Mouse (Mus musculus): ENCODE measurements around the gene Gm10974.

Gene Gm10974

GRCm38 (mm10) chr7:66358461-66358860 is 7.2 kb upstream of the Gm10974 start:
- 97% methylated on average over 3 of the region's 3 CpGs for WGBS

GRCm38 (mm10) chr7:66359044-66359443 is 6.7 kb upstream of the Gm10974 start:
- 92% methylated on average over 4 of the region's 4 CpGs for WGBS

GRCm38 (mm10) chr7:66364491-66364890 is 1.2 kb upstream of the Gm10974 start:
- WGBS, result 97% methylated on average over 11 of the region's 11 CpGs

DNA sequence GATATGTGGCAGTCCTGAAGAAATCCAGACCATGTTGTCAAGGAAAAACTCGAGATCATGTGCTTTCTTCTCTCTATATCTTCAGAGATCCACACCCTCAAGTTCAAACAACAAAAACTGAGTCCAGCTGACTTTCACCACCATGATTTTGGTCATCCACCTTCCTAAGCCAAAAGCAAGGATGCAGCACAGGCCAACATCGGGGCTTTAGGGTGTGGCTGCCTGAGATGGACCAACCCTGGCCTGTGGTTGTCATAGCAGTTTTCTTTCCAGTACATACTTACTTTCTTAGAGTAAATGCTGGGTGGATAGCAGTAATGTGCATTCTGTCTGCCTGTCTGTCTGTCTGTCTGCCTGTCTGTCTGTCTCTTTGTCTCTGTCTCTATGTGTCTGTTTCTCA is 294 bp upstream of the Gm10974 start:
- WGBS, result 80% methylated on average over 2 of the region's 2 CpGs

- WGBS, result 67% methylated on average over 5 of the region's 5 CpGs
Measured at GRCm38 (mm10) chr7:66369071-66369933, 3.6 kb downstream of the Gm10974 start.

- 80% methylated on average over 5 of the region's 5 CpGs for WGBS
Measured at GRCm38 (mm10) chr7:66369934-66370445, 4.3 kb downstream of the Gm10974 start.

DNA sequence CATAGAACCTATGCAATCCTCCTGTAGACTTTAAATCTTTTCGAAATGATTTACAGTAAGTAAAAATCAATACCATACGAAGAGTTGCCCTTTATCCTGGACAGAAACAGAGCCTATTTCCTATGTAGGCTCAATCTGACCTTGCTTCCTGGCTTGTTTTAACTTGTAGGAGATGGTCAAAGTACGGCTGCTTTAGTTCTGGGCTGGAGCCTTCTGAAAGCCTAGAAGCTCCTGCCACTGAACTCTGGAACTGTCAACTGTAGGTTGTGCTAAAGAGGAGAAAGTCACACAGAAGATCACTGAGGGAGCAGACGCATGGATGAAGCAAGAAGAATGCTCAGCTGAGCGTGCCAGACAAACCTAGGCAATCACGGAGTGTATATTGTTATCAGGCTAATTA is 5.3 kb downstream of the Gm10974 start:
- WGBS, result 91% methylated on average over 6 of the region's 6 CpGs

DNA sequence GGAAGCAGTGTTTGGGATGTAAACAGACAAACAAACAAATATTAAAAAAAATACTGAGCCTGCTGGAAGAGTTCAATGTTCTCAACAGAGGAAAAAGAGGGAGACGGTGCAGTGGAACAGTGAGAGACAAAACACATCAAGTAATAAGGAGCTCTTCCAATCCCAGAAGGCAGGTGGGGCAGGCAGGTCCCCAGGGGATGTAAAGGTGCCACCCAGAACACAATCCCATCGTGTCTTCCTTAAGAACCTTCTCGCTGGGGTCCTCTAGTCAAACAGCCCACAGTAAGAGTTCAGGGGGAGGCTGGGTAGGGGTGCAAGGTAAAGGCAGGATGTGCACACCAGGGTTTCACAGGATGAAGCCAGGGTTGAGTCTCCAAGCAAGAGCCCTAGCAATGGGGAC is 7.7 kb downstream of the Gm10974 start:
- 85% methylated on average over 3 of the region's 3 CpGs for WGBS

DNA sequence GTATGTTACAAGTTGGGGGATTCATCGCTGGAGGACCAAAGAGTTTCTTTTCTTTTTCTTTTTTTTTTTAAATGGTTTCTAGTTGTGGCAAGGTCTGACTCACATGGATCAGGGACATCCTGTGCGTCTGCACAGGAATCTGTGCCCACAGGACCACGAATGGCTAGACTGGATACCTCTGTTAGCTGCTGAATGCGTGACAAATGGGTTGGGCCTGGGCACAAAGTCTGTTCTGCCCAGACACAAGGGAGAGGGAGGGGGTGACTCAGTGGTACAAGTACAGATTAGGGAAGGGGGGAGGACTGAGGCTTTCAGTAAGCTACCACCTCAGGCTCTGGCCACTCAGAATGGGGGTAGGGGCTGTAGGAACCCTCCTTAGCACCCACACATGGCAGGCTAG is 10.0 kb downstream of the Gm10974 start:
- whole genome bisulfite sequencing, result 76% methylated on average over 4 of the region's 4 CpGs

DNA sequence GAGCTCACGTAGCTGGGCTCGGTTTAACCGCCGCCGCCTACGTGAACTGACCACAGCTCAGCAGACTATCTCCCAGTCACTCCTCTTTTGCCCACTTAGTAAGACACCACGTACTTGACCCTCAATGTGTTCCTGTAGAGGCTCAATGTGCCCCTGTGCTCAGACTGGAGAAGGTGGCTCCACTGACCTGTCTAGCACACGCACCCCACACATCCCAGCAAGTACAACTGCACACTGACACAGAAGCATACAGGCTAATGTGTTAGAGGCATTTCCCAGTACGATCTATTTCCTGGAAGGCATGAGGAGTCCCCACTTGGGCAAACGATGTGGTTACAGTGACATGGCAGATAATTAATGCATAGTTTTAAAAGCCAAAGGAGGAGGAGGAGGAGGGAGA is 10.9 kb downstream of the Gm10974 start:
- WGBS, result 85% methylated on average over 10 of the region's 10 CpGs

- WGBS, result 71% methylated on average over 5 of the region's 5 CpGs
Measured at GRCm38 (mm10) chr7:66384213-66384612, 18.5 kb downstream of the Gm10974 start.

- 91% methylated on average over 8 of the region's 8 CpGs for WGBS
Measured at GRCm38 (mm10) chr7:66384891-66385290, 19.2 kb downstream of the Gm10974 start.

DNA sequence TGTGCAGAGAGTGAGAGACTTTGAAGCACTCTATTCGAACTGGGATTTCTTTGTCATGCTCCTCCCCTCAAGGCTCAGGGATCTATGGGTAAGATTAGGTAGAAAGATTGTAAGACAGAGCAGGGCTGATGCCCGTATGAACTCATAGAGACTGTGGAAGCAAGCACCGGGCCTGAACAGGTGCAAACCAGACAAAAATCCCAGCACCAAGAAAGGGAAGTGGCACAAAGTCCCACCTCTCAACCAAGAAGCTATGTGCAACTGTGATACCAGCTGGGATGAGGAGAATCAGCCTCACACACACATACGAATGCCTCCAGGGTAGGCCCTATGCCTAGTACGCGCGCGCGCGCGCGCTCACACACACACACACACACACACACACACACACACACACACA is 20.1 kb downstream of the Gm10974 start:
- WGBS, result 93% methylated on average over 12 of the region's 12 CpGs

GRCm38 (mm10) chr7:66386411-66386810 is 20.7 kb downstream of the Gm10974 start:
- 96% methylated on average over 6 of the region's 6 CpGs for WGBS

DNA sequence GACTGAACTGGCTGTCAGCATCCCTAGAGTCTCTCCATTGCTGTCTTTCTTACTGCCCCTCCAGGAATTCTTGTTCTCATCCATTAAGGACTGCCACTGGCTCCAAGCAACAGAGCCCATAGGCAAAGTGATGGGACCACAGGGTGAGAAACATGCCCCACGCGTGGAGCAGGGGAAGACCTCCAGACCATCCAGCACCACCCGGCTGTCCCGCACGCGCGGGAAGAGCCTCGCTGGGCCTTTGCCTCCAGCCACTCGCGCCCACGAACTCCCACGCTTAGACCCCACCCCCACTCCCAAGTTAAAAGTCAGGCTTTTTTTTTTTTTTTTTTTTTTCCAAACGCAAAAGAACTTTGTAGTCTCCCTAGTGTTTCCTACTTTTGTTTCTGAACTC is 21.7 kb downstream of the Gm10974 start:
- WGBS, result 22% methylated on average over 13 of the region's 13 CpGs

DNA sequence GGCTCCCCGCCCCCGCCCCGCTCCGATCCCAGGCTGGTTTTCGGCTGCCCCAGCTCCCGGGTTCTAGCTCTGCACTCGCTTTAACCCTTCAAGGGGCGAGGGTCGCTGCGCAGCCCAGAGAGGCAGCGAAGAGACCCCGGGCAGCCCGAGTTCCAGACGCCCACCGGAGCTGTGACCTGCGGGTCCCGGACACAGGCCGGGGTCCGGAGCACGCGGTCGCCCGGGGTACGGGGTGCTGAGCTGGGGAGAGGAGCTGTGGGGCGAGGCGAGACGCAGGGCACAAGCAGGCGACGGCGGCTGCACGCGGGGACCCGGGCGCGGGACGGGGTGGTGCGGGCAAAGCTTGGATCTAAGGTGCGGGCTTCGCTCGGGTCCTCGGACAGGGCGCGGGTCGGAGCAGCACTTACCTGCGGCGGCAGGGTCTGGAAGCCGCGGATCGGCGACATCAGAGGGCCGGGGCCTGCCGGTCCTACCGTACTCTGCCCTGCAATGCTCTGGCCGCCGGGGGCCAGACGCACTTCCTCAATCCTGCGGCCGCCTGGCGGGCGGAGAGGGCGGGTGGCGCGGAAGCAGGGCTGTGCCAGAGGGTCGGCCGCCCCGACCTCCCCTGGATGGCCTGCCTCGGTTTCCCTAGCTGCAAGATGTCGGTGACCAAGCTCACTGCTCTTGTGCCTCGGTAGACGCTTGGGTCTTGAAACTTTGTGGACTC is 22.3 kb downstream of the Gm10974 start, which contains the start of gene Lrrk1:
Lrrk1 (minus strand) TSS at position 538 of the 709 bp plus-strand sequence.
- WGBS, result under 1% methylated on average over 70 of the region's 70 CpGs

- WGBS, result 11% methylated on average over 28 of the region's 28 CpGs
Measured at GRCm38 (mm10) chr7:66388621-66389532, 23.2 kb downstream of the Gm10974 start.

- WGBS, result 90% methylated on average over 3 of the region's 3 CpGs
Measured at GRCm38 (mm10) chr7:66397288-66397687, 31.6 kb downstream of the Gm10974 start.

DNA sequence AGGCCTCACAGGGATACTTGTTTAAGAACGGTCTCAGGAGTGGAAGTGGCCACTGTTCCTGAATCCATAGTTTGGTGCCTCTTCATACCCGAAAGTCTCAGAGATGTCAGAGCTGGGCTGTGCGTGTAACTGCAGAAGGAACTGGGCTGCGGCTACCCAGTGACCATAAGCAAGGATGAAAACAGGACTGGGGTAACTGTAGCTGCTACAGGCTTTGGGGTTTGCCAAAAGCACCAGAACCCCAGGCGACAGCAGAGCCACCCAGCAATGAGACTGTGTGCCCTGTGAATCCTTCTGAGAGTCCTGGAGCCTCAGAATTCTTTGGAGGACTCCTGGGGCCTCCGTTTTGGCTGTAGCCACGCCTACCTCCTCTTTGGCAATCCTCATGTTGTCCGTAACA is 35.9 kb downstream of the Gm10974 start:
- 79% methylated on average over 8 of the region's 8 CpGs for WGBS

- WGBS, result 91% methylated on average over 5 of the region's 5 CpGs
Measured at GRCm38 (mm10) chr7:66402876-66403275, 37.2 kb downstream of the Gm10974 start.

DNA sequence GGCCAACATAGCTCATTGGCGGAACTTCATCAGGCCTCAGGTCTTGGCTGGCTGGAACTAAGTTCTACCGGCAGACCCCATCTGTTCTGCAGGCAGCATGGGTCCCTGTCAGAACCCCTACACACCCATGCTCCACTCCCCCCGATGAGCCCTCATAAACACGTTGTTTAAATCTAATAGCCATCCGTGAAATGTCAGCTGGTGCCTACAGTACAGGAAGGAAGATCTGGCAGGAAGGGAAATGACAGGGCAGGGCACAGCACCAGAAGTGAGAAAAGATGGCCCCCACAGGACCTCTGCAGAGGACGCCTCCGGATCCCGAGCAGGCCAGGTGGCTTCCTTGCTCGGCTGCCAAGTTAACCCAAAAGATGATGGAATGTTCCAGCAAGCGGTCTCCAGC is 38.4 kb downstream of the Gm10974 start:
- 79% methylated on average over 10 of the region's 10 CpGs for WGBS

GRCm38 (mm10) chr7:66404802-66405201 is 39.1 kb downstream of the Gm10974 start:
- WGBS, result 85% methylated on average over 4 of the region's 4 CpGs
